Mouse (Mus musculus) limb, embryonic 11.5 days (tissue): ENCODE measurements around the gene Trim26. TPM values are rescaled to one million over a fixed set of nuclear protein-coding genes. Genes with fewer than 3 reads are reported as not detected.
"Not testable (repeated sequence)": the region's sequence is repeated elsewhere in the genome, so short reads cannot be mapped to it uniquely, and the experiment has no call there.

Source experiments
- ATAC-seq: fragments of 200-750 bp; cut with Nextera tagmentation; 2 replicates; pipeline ENCODE4 v1.8.0; 2017; ENCODE audit warnings: low read depth; ENCODE audit not compliant: insufficient number of reproducible peaks, low FRiP score, low TSS enrichment
- DNase-seq: peaks from one replicate; pipeline ENCODE4 v3.0.0-alpha.2; 2015; ENCODE audit warnings: low spot score
- H3K27ac ChIP-seq: fragments of 300-500 bp; sonication (generic); replicated peaks from 2 replicates; pipeline ENCODE4 v1.5.1; 2014; ENCODE audit warnings: low read depth, mild to moderate bottlenecking, low read length
- H3K27me3 ChIP-seq: fragments of 300-500 bp; sonication (generic); 2 replicates; pipeline ENCODE4 v1.6.1; 2014; ENCODE audit warnings: mild to moderate bottlenecking, low read length, mixed read lengths; ENCODE audit not compliant: control insufficient read depth, insufficient read depth
- H3K36me3 ChIP-seq: fragments of 300-500 bp; sonication (generic); 2 replicates; pipeline ENCODE4 v1.6.1; 2014; ENCODE audit warnings: mild to moderate bottlenecking, low read length, moderate library complexity, mixed read lengths; ENCODE audit not compliant: control insufficient read depth, insufficient read depth
- H3K4me1 ChIP-seq: fragments of 300-500 bp; sonication (generic); 2 replicates; pipeline ENCODE4 v1.6.1; 2014; ENCODE audit warnings: low read length, mixed read lengths; ENCODE audit not compliant: control insufficient read depth, insufficient read depth
- H3K4me2 ChIP-seq: fragments of 300-500 bp; sonication (generic); 2 replicates; pipeline ENCODE4 v1.6.1; 2014; ENCODE audit warnings: low read depth, mild to moderate bottlenecking, moderate library complexity; ENCODE audit not compliant: severe bottlenecking
- H3K4me3 ChIP-seq: fragments of 300-500 bp; sonication (generic); 2 replicates; pipeline ENCODE4 v1.5.1; 2014; ENCODE audit warnings: low read depth, low read length
- H3K9ac ChIP-seq: fragments of 300-500 bp; sonication (generic); 2 replicates; pipeline ENCODE4 v1.6.1; 2014; ENCODE audit warnings: mild to moderate bottlenecking, low read length
- H3K9me3 ChIP-seq: fragments of 300-500 bp; sonication (generic); 2 replicates; pipeline ENCODE4 v1.6.1; 2016; ENCODE audit warnings: low read length; ENCODE audit not compliant: control insufficient read depth
- whole genome bisulfite sequencing: fragments of 180-500 bp; shearing (Covaris S2); extraction: QIAGEN DNeasy Blood & Tissue Kit; methylation state at CpG from one replicate; pipeline ENCODE4 v1.1.7; 2014; 5-methylcytosine and 5-hydroxymethylcytosine counted together
- polyA plus RNA-seq: library from polyadenylated mRNA; unstranded; fragments of >200 nt; fragmentation: Nextera tagmentation; extraction: Ambion mirVana; gene quantifications from 2 replicates; pipeline ENCODE4 v1.2.1, GENCODE M21; 2014

The Trim26 gene
- polyA plus RNA-seq, 1 experiment from 2014 or later = 33.5 TPM

DNA sequence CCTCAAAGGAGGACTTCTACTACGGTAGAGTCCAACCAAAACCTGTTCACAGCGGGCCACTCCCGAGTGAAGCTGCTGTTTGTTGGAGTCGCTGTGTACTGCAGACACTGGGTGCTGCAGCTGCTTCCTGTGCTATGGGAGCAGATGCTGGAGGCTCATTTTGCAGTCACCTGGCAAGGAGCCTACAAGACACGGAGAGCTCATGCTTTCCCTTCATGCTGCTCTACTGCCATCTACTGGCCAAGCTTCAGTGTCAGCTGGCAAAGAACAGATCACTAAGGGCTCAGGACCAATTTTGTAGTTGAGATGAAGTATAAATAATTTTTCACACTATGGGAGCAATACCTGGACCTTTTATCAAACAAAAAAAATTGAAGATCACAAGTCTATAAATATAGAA is 10.9 kb upstream of the Trim26 start:
- not testable (repeated sequence) for H3K9ac ChIP-seq, H3K27me3 ChIP-seq, H3K4me3 ChIP-seq, ATAC-seq, H3K9me3 ChIP-seq, H3K4me1 ChIP-seq, H3K4me2 ChIP-seq, H3K36me3 ChIP-seq, H3K27ac ChIP-seq
- 15% methylated on average over 5 of the region's 5 CpGs for WGBS
- peak; percentile 68 for DNase-seq

- H3K4me1 ChIP-seq = no peaks in the 10 kb centered on the region
- H3K9ac ChIP-seq = no peak overlapping the region
- H3K4me2 ChIP-seq = no peak overlapping the region
- H3K4me3 ChIP-seq = no peak overlapping the region
- WGBS = 83% methylated on average over 2 of the region's 2 CpGs
- no peaks in the 10 kb centered on the region for H3K36me3 ChIP-seq
- H3K27me3 ChIP-seq = no peaks in the 10 kb centered on the region
- H3K27ac ChIP-seq = no peak overlapping the region
- no peak for DNase-seq
- no peak for ATAC-seq
- no peaks in the 10 kb centered on the region for H3K9me3 ChIP-seq
Measured at GRCm38 (mm10) chr17:36828488-36828887, 8.4 kb upstream of the Trim26 start.

GRCm38 (mm10) chr17:36830470-36830869 is 6.5 kb upstream of the Trim26 start:
- no peak for ATAC-seq
- WGBS = 80% methylated on average over 3 of the region's 3 CpGs

GRCm38 (mm10) chr17:36832694-36833093 is 4.2 kb upstream of the Trim26 start:
- Histone ChIP-seq H3K9me3 (no peaks in the 10 kb centered on the region), H3K4me3 (no peak overlapping the region), H3K4me1 (0 out of 2 replicates have a peak, but pooled peaks cover 3% of the 10 kb centered on the region), H3K36me3 (no peaks in the 10 kb centered on the region), H3K27ac (no peak overlapping the region), H3K4me2 (no peak overlapping the region), H3K27me3 (no peaks in the 10 kb centered on the region), H3K9ac (no peak overlapping the region)
- DNase-seq (no peak), ATAC-seq (no peak)
- 63% methylated on average over 4 of the region's 4 CpGs for whole genome bisulfite sequencing

More at GRCm38 (mm10) chr17:36830470-36830869, 6.5 kb upstream of the Trim26 start:
- Histone ChIP-seq H3K27ac (no peak overlapping the region), H3K4me3 (no peak overlapping the region), H3K9ac (no peak overlapping the region), H3K4me1 (no peaks in the 10 kb centered on the region), H3K27me3 (no peaks in the 10 kb centered on the region), H3K36me3 (no peaks in the 10 kb centered on the region), H3K9me3 (no peaks in the 10 kb centered on the region), H3K4me2 (no peak overlapping the region)
- DNase-seq = no peak

GRCm38 (mm10) chr17:36835591-36836426 is 1.1 kb upstream of the Trim26 start:
- WGBS = 31% methylated on average over 12 of the region's 12 CpGs
- no peaks in the 10 kb centered on the region for H3K27me3 ChIP-seq
- H3K36me3 ChIP-seq = no peaks in the 10 kb centered on the region
- ATAC-seq (no peak), DNase-seq (peak; percentile 65)
- H3K4me1 ChIP-seq = 0 out of 2 replicates have a peak, but pooled peaks cover 3% of the 10 kb centered on the region
- no peak overlapping the region for H3K27ac ChIP-seq
- H3K9me3 ChIP-seq = no peaks in the 10 kb centered on the region
- no peak overlapping the region for H3K4me3 ChIP-seq
- peak overlapping the region; percentile 54; the same call in 1 of the 2 replicates for H3K4me2 ChIP-seq
- H3K9ac ChIP-seq = peak overlapping the region; percentile 18; the same call in 1 of the 2 replicates

GRCm38 (mm10) chr17:36836427-36836812 is 514 bp upstream of the Trim26 start:
- Histone ChIP-seq H3K9ac (no peak overlapping the region; the same call in 1 of the 2 replicates), H3K36me3 (no peaks in the 10 kb centered on the region), H3K4me2 (peak overlapping the region; percentile 54), H3K9me3 (no peaks in the 10 kb centered on the region), H3K4me1 (0 out of 2 replicates have a peak, but pooled peaks cover 3% of the 10 kb centered on the region), H3K4me3 (peak overlapping the region; percentile 64), H3K27ac (peak overlapping the region; percentile 58; the same call in 1 of the 2 replicates), H3K27me3 (no peaks in the 10 kb centered on the region)
- DNase-seq (no peak), ATAC-seq (no peak)
- 19% methylated on average over 3 of the region's 3 CpGs for WGBS

DNA sequence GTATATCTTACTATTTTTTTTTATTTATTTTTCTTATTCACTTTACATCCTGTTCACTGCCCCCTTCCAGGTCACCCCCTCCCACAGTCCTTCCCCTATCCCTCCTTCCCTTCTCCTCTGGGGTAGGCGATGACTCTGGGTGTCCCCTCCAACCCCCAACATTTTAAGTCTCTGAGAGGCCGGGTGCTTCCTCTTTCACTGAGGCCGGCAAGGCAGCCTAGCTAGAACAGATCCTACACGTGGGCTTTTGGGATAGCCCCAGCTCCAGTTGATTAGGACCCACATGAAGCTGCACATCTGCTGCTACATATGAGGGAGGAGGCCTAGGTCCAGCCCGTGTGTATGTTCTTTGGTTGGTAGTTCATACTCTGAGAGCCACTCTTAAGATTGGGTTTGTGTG is 2.1 kb downstream of the Trim26 start:
- H3K9me3 ChIP-seq = no peaks in the 10 kb centered on the region
- no peak overlapping the region for H3K4me3 ChIP-seq
- DNase-seq (no peak), ATAC-seq (no peak)
- WGBS = 87% methylated on average over 5 of the region's 5 CpGs
- no peak overlapping the region for H3K27ac ChIP-seq
- H3K9ac ChIP-seq = no peak overlapping the region
- 0 out of 2 replicates have a peak, but pooled peaks cover 3% of the 10 kb centered on the region for H3K4me1 ChIP-seq
- no peak overlapping the region for H3K4me2 ChIP-seq
- no peaks in the 10 kb centered on the region for H3K27me3 ChIP-seq
- H3K36me3 ChIP-seq = no peaks in the 10 kb centered on the region

DNA sequence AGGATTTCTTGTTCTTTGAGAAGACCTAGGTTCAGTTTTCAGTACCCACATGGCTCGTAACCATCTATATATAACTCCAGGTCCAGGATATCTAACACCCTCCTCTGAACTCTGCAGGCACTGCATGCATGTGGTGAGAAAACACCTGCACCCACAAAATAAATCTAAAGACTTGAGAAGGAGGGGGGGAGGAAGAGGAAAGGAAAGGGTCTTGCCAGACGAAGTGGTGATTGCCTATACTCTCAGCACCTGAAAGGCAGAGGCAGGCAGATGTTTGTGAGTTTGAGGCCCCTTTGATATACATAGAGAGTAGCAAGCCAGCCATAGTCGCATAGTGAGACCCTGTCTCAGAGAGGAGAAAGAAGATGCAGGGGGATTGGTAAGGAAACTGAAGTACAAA is 3.0 kb downstream of the Trim26 start:
- Histone ChIP-seq H3K36me3 (no peaks in the 10 kb centered on the region), H3K4me3 (no peak overlapping the region), H3K4me1 (0 out of 2 replicates have a peak, but pooled peaks cover 3% of the 10 kb centered on the region), H3K9ac (no peak overlapping the region), H3K4me2 (no peak overlapping the region), H3K27ac (no peak overlapping the region), H3K9me3 (no peaks in the 10 kb centered on the region), H3K27me3 (no peaks in the 10 kb centered on the region)
- ATAC-seq (no peak), DNase-seq (no peak)
- WGBS = 59% methylated on average over 3 of the region's 3 CpGs
